Mouse (Mus musculus): Measurements from ENCODE around the gene Tyro3.

Gene Tyro3

DNA sequence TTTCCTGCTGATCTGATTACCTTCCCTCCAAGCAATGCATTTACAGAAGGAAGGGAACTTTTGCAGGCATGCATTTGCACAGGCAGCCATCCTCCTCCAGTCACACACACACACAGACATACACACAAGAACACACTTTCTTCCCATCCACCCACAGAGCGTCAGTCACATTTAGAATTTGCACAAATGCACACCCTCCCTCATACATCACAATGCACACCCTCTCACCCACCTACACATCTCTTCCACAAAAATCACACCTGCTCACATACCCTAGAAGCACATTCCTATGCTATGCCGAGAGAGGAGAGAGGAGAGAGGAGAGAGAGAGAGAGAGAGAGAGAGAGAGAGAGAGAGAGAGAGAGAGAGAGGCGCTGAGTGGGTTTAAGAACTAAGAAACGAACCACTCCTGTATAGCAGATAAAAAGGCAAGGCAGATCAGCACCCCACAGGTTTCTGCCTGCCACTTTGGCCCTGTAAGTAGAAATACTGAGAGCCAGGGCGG lies at the start of gene Tyro3:
Tyro3 (plus strand) TSS at position 455 of the 505 bp plus-strand sequence.
- in situ Hi-C loops (cut with MboI, MseI): no loop called here

DNA sequence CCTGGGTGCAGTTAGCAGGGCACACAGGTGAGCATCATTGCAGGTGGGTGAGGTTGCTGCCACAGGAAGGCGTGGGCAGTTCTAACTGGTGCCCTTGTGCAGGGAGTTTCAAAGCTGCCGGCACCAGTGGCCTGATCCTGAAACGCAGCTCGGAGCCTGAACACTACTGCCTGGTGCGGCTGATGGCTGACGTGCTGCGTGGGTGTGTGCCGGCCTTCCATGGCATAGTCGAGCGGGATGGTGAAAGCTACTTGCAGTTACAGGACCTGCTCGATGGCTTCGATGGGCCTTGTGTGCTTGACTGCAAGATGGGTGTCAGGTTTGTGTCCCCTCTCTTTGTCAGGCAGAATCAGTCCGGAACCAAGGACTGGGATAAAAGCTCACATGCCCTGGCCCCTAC lies 48.3 kb upstream of the Tyro3 start:
- in situ Hi-C loops (cut with MboI, MseI): no loop called here

GRCm38 (mm10) chr2:119757601-119758100 lies 39.9 kb upstream of the Tyro3 start:
- in situ Hi-C loops (cut with MboI, MseI): no loop called here

GRCm38 (mm10) chr2:119758101-119758843 lies 39.3 kb upstream of the Tyro3 start:
- in situ Hi-C loops (cut with MboI, MseI): no loop called here

GRCm38 (mm10) chr2:119758844-119759835 lies 38.4 kb upstream of the Tyro3 start:
- in situ Hi-C loops (cut with MboI, MseI): no loop called here

DNA sequence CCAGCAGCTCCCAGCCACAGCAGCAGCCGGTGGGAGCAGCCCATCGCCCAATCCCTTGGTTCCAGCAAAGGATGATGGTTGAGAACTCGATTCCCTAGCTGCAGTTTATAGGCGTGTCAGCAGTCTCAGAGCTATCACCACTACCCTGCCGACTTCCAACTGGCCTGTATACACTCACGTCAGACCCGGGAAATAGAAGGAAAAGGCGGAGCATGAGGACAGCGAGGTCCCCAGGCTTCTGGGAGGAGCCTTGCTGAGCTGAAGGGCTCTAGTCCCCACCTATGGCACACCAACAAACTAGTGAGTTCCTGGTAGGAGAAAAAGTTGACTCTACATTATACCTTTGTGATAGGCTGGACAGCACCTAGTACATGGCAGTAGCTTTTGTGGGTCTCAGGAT lies 37.3 kb upstream of the Tyro3 start, which contains the start of gene Ltk:
Ltk (minus strand) TSS at position 181 of the 400 bp plus-strand sequence.
- in situ Hi-C loops (cut with MboI, MseI): no loop called here

GRCm38 (mm10) chr2:119762276-119762675 lies 35.3 kb upstream of the Tyro3 start:
- in situ Hi-C loops (cut with MboI, MseI): no loop called here

DNA sequence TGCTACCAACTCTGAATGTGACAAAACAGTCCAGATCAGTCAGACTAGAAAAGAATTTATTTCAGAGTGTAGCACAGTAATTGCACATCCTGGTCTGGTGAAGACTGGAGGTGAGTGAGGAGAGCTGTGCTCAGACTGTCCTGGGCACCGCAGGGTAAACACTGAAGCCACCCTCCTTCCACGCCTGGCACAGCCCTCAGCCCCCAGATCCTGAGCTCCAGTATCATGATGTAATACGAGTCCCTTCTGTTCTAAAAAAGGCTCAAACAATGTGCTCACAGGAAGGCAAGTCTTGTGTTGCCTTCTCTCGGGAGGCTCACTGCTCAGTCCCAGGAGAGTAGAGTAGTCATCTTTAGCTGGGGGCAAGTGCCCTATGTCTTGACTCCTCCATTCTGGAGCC lies 33.6 kb upstream of the Tyro3 start:
- in situ Hi-C loops (cut with MboI, MseI): no loop called here

DNA sequence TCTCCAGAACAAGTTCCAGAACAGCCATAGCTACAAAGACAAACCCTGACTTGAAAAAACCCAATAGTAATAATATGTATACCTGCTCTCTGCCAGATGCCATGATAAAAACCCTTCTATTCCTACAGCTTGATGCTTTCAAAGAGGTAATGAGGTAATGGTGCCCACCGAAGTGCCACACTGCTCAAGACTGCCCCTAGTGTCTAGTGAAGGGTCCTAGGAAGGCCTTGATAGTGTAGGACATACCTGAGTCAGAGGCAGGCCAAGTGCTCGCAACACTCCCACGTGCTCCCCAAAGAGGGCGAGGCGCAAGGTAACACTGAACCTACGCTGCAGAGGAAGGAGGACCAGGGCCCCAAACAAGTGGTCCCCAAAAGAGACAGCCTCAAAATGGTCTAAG lies 30.3 kb upstream of the Tyro3 start:
- in situ Hi-C loops (cut with MboI, MseI): no loop called here

DNA sequence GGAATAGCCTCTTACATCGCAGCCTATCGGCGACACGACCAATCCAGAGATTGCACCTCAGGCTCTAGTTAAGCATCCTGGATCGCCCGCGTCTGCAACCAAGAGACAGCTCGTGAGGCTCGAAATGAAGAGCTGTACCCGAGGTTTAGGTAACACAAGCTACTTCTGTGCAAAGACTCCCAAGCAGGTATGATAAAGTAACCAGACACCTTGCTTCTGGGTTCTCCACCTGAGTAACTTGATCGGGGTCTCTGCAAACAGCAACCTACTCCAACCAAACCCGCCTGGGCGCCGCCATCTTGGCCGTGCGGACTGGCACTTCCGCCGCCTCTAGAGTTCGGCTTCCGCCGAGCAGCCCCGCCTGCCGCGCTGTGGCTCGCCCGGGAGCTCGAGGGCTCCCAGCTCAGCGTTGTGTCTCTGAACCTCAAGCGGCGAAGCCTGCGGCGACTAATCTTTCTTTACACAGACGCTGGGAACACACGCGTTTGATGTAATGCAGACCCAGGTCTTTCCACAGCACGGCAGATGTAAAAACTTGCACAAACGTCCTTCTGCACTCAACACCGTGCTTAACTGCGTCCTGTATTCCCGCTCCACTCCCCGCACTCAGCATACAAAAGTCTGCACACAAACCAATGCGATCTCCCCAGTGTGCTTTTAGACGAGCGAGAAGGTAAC lies 10.2 kb upstream of the Tyro3 start, which contains the start of gene Rpap1:
Rpap1 (minus strand) TSS at position 332 of the 678 bp plus-strand sequence.
- in situ Hi-C loops (cut with MboI, MseI): no loop called here

DNA sequence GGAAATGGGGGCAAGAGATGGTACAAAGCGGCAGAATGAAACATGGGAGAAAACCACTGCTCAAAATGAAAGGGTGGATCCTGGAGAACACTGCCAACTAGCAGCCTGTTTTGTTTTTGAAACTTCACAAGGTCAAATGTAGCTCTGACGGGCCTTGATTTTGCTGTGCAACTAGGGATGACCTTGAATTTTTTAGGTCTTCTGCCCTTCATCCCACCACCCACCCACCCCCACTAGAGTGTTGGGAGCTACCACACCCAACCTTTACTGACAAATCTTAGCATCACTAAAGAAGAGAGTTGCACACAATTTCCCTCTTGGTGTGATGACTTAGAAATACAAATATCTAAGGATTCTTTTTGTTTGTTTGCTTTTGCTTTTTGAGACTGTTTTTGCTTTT lies 7.5 kb upstream of the Tyro3 start:
- in situ Hi-C loops (cut with MboI, MseI): no loop called here

DNA sequence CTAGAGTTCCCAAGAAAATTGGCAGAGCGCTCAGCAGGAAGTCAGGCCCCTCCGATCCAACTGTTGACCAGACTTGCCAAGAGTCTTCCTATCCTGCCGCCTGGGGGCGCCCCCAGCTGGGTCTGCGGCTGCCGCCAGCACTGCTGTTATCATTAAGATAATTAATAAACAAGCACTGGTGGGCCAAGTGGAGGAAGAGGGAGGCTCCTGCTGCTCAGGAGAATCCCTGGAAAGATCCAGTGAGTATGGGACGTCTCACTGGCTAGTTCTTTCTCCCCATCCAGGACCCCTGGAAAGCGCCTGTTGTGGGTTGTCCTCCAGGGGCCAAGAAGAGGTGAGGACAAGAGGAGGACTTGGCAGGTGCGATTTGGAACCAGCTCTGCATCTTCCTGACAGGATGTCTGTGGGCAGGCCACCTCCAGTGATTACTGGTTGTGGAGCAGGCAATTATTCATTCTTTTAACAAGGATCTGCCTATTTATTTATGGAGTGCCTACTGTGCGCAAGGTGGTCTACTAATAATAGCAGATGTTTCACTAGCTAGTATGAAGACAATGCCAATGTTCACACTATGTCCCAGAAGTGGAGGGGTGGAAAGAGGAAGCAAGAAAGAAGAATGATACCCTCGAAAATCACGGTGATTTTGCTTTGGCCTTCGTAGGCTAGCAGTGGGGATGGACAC lies 854 bp downstream of the Tyro3 start:
- in situ Hi-C loops (cut with MboI, MseI): no loop called here

GRCm38 (mm10) chr2:119799181-119799960 lies 1.8 kb downstream of the Tyro3 start:
- in situ Hi-C loops (cut with MboI, MseI): no loop called here

- in situ Hi-C loops (cut with MboI, MseI): no loop called here
These were observed 2.5 kb downstream of the Tyro3 start for GRCm38 (mm10) chr2:119799961-119800550.

GRCm38 (mm10) chr2:119800876-119801846 lies 3.6 kb downstream of the Tyro3 start:
- in situ Hi-C loops (cut with MboI, MseI): no loop called here

DNA sequence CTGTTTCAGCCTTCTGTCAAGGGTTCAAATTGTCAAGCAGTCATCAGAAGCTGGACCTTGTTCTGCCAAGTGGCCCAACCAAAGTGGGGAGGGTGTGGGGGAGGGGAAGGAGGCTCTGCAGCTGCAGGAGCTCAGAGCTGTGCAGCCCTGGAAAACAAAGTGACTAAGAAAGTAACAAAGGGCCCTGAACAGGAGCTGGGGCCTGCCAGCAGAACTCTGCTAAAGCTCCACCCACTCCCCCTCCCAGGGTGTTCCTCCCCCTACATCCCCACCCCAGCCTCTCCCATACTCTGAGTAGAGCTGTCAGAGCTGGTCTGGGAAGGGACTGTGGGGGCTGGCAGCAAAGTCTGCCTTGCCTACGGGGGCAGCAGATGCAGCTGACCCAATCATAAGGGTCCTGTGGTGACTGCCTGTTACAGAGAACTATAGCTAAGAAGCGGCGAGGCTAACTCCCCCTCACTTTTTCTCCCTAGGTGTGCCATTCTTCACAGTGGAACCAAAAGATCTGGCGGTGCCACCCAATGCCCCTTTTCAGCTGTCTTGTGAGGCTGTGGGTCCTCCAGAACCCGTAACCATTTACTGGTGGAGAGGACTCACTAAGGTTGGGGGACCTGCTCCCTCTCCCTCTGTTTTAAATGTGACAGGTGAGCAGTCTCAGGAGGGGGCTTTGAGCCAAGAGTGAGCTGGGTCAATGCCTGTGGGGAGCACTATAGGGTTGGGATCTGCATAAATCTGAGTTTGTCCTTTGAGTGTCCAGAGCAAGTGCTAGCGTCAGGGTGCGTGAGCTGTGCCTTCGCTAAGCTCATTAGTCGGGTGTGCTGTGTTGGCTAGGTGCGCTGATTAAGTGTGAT lies 5.5 kb downstream of the Tyro3 start:
- in situ Hi-C loops (cut with MboI, MseI): no loop called here

DNA sequence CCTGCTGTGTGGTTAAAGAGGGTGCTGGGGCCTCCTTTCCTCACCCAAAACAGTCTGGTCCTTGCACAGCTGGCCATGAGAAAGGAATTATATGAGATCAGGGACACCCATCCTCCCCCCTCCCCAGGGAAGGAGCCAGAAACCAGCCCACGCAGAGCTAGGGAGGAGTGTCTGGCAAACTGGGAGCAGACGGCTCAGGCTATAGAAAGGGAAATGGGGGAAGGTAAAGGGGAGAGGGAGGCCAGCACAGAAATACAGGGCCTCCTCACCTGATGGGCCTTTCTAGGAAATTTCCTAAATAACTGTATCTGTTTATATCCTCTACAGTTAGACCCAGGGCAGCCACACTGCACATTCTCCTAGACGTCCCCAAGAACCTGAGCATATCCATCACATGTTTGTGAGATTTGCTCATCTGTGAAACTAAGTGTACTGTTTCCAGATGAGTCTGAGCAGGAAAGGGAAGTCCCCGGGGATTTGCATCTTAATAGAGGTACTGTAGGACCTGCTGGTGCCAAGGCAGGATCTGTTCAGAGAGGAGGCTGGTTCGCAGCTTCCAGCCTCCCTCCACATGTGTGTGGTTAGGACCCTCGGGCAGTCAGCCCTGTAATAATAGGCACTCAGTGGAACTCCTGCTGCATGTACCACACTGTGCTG lies 6.2 kb downstream of the Tyro3 start:
- in situ Hi-C loops (cut with MboI, MseI): no loop called here

All from T-helper 2 cell (primary cell).